Mouse (Mus musculus) ES-E14 (cell line): ENCODE measurements around the gene Abca12.

Experiments used
- CHD2 ChIP-seq: IDR thresholded peaks from 2 replicates; pipeline ENCODE4 v1.6.1; 2014; ENCODE audit warnings: mild to moderate bottlenecking, low read depth, low read length, inconsistent platforms
- HCFC1 ChIP-seq: IDR thresholded peaks from 2 replicates; pipeline ENCODE4 v1.6.1; 2012; ENCODE audit warnings: low read length, inconsistent platforms, borderline replicate concordance; ENCODE audit not compliant: insufficient read depth
- MAFK ChIP-seq: IDR thresholded peaks from 2 replicates; pipeline ENCODE4 v1.6.1; 2014; ENCODE audit warnings: mild to moderate bottlenecking, low read depth, low read length, inconsistent platforms; ENCODE audit not compliant: insufficient read depth
- ZC3H11A ChIP-seq: IDR thresholded peaks from 2 replicates; pipeline ENCODE4 v1.6.1; 2012; ENCODE audit warnings: low read depth, mild to moderate bottlenecking, inconsistent platforms, low read length, borderline replicate concordance
- ZNF384 ChIP-seq: IDR thresholded peaks from 2 replicates; pipeline ENCODE4 v1.6.1; 2012; ENCODE audit warnings: low read depth, low read length, inconsistent platforms

DNA sequence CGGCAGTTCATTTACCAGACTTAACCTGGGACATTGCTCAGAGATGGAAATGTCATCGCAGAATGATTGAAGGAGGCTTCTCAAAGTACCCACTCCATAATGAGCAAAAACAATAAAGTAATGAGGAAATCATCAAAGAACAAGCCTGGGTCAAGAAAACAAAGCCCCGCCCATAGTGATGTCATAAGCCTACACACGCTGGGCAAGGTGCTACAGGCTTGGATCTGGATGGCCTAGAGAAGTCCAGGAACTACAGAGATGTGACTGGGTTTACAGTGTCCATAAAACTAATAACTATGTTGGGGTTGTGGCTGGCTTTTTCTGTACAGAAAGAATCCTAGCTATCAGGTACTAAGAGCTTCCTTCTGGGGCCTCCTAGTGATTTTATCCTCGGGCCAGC lies 41.6 kb downstream of the Abca12 start:
- TF ChIP-seq ZC3H11A (no peak), MAFK (no peak), ZNF384 (no peak), HCFC1 (no peak), CHD2 (no peak)
